In the genomic region with DNA sequence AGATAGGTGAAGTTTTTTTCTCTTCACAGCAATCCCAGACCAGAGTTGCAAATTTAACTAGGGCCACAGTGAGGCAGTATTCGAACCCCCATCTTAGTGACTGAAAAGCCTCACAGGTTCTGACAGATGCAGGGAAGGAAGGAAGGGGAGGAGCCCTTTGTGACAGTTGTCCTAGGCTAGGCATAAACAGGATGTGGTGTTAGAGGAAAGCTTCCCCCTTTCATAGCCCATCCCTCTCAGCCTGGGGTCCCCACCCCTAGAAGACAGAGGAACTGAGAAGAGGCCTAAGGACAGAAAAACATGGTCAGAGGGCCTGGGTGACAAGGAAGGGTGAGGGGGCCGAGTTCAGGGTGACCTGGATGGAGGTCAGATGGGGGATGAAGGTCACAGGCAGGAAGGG, we compare ENCODE assay signal across 1 mouse cellular context.
TF ChIP-seq lines count a peak whose summit lies in the region.

No protein-coding gene starts in this region.

TF ChIP-seq in MEL, 35 proteins besides CTCF, POLR2A, EP300 and RAD21 (continued from another document):
- peak; percentile 32; the same call in 1 of the 2 replicates for TF ChIP-seq TCF12 (IDR thresholded peaks at IDR 0.05; ENCODE audit: low read depth, low read length)
- no peak for TF ChIP-seq CHD1 (IDR thresholded peaks at IDR 0.05; ENCODE audit: low read depth, low read length)
- no peak for TF ChIP-seq E2F4 (IDR thresholded peaks at IDR 0.05; ENCODE audit: borderline replicate concordance, low read depth, low read length)
- TF ChIP-seq SIN3A (IDR thresholded peaks at IDR 0.05; ENCODE audit: low read length) = peak; percentile 85
- no peak for TF ChIP-seq BHLHE40 (IDR thresholded peaks at IDR 0.05; ENCODE audit: borderline replicate concordance, low read depth, low read length)
- TF ChIP-seq MXI1 (IDR thresholded peaks at IDR 0.05; ENCODE audit: low read depth, low read length) = no peak; the same call in 1 of the 2 replicates
- TF ChIP-seq ZC3H11A (IDR thresholded peaks at IDR 0.05; ENCODE audit: low read depth, low read length) = peak; percentile 45; the same call in 1 of the 2 replicates
- no peak for TF ChIP-seq MEF2A (IDR thresholded peaks at IDR 0.05; ENCODE audit: extremely low read depth, insufficient replicate concordance, low read depth, low read length, poor library complexity, severe bottlenecking)
- TF ChIP-seq ZNF384 (IDR thresholded peaks at IDR 0.05; ENCODE audit: low read depth, low read length) = peak; percentile 82
